Mouse (Mus musculus) cerebellum, postnatal 25 days (tissue): ENCODE measurements around the gene Lsm3.
A peak's percentile ranks its signal among the peaks of the same experiment; 100 is the strongest.

Experiments used
- DNase-seq, 2 experiments: peaks; one replicate each; pipeline ENCODE4 v3.0.0; 2021; ENCODE audit warnings: mixed read lengths in 2 of 2

The Lsm3 gene

DNA sequence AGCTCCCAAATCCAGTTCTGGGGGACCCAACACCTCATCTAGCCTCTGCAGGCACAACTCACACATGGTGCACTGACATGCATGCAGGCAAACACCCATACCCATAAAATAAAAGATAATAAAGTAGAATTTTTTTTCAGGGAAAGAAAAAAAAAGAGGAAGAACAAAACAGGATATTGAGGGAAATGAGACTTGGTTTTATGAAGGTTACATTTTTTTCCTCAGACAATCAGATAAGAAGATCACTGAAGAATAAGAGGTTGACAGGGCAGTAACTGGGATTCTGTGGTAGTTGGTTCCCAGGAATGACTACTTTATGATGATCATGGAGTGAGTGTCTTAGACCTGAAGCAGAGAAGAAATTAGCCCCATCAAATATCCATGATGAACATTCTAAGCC lies 1.6 kb upstream of the Lsm3 start:
- no peak for DNase-seq

DNA sequence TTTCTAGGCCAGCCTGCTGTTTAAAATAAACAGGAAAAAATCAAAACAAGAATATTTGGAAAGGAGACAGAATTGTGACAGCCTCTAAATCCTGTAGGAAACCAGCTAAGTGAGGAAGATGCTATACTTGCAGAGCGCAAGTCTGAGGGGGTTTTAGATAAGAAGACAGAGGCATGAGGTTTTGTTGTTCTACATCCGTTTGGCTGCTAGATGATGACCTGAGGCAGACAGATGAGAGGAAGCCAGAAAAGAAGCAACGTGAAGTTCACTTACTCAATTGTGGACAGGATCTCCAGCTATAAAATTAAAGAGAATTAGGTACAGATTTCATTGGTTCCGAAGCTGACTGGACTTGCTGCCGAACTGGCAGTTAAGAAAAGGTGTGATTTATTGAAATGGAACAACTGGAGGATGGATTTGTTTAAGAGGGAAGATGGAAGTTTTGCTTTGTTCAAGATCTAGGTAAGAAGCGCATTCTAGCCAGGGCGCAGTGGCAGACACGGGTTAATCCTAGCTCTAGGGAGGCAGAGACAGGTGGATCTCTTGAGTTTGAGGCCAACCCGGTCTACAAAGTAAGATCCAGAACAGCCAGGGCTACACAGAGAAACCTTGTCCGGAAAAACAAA lies 878 bp upstream of the Lsm3 start:
- no peak for DNase-seq

DNA sequence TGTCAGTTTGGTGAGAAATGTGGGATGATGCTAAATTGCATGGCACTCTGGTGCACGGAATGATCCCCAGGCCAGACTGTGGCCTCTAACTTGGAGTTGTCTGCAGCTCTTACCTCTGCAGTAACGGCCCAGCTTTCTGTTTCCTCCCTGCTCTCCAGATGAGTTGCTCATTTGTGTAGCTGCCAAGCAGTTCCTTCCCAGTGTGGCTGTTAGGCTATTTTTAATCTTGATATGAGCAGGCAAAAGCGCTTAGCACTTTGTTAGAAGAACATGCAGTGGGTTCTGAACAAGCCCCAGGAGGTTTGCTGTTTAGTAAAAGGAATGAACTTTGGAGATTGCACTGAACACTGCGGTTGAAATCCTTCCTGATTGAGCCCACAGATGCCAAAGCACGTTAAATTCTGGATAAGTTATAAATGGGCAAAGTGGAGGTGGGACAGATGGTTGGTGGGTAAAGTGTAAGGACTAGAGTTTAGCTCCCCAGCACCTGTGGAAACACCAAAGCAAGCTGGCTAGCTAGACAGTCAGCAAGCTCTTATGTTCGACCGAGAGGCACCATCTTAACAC lies 2.8 kb downstream of the Lsm3 start:
- DNase-seq = no peak

DNA sequence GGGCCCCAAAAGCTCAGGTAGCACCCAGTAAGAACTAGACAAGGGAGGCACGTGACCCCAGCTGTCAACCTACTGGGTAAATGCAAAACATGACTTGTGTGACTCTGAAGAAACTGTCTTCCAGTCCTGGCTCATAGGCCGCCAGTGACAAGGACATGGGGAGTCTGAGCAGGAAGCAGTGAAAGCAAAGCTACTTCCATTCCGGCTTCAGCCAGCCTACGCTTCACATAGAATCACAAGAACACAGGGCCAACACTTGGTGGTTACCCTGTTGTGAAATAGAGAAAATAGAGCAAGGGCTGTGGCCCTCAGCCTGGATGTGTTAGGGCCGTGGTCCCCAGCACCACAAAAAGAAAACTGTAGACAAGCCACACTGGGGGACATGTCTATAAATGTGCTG lies 7.1 kb downstream of the Lsm3 start:
- no peak for DNase-seq

DNA sequence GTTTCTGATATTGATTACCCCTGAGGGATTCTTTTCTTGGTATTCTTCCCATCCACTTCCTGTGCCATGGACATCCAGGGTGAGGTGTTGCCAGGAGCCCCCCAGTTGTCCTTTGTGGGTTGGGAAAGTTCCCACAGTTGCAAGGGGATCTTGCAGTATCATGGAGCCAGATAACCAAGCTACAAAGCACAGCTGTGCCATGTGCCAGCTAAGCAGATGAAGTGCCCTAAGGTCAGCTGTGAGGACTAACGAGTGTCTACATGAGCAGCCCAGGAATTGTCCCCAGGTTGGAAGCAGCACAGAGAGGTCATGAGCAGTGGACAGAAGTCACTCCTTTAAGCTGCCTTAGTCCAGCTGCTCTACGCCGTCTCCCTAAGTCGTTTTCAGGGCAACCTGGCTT lies 9.8 kb downstream of the Lsm3 start:
- DNase-seq = no peak

DNA sequence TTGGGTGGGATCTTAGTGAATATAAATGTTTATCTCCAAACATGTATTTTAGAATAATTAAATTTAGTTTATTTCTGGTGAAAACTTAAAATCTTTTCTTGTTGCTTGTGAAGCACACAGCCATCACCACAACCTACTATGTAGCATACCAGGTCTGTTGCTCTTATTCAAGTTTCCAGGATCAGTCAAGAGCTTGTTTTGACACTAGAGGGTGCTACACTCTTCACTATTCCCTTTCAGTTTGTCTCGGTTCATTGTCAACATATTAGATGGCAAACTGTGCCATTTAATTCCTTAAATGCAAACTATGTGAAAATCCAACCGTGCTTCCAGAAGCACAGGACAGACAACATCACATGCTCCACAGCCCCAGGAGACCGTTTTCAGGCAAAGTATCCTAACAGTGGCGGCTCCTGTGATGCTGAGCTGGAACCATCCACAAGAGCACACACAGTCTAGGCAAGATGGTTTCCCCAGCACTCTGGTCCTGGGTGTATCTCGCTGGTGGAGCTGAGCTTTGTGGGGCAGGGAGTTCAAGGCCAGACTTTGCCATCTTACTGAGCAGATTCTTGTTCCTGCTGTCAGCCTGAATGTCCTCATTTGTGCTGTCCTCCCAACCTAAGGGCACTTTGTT lies 11.6 kb downstream of the Lsm3 start:
- DNase-seq = no peak

DNA sequence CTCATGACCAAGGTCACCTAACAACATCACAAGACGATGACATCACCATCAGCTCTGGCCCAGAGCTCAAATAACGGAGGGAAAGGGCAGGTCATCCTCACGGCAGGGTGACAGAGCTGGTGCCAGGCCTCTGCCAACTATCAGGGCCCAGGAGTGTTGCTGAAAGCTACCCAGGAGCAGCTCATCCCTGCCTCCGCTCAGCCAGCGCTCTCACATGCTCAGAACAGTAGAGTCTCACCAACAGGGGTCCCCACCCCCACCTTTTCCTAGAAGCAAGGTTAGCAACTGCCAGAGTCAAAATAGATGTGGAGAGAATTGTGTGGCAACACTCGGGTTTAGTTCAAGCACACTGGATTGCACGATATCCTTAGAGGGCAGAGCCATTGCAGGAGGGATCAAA lies 12.5 kb downstream of the Lsm3 start:
- DNase-seq = no peak

DNA sequence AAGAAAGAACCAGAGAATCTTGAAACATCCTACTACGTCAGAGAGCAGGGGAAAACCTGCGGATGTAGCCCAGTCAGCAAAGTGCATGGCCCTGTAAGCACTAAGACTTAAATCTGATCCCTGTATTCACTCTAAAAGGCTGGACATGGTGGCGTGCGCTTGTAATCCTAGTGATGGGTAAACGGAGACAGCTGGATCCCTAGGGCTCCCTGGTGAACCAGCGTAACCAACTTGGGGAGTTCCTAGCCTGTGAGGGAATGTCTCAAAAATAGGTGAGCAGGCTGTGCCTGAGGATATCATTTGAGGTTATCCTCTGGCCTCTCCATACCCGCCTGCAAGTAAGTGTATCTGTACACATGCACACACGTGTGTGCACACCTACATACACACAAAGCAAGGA lies 14.9 kb downstream of the Lsm3 start:
- no peak for DNase-seq

DNA sequence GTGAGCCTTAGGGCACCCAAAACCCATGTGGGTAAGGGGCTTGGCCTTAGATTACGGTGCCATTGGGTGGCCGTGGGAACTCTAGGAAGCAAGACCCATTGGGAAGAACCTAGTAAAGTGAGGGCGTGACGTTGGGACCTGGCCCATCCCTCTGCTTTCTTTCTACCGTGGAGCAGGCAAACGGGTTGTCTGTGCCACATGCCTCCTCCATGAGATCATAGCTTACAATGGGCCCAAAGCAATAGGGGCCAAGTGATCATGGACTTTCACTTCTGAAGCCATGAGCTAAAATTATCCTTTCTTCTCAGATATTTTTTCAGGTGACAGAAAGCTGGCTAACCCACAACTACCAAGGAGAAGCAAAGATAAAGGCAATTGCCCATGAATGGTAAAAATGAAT lies 15.5 kb downstream of the Lsm3 start:
- no peak for DNase-seq

DNA sequence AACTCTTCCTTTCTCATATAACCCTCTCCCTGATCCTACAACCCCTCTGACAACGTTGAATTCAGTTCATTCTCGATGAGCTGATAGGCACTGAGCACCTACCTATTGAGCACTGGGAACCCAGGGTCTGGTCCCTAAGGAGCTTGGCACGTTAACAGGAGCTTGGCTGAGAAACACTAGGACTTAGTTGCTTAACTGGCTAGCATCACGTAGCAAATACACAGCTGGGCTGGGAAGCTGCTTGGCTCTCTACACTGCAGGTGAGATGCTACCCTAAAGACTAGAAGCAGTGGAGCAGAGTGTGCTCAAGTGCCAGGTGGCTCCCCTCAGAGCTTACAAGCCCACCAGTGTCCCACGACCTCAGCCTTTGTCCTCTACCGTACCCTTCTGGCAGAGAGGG lies 16.9 kb downstream of the Lsm3 start:
- no peak for DNase-seq

DNA sequence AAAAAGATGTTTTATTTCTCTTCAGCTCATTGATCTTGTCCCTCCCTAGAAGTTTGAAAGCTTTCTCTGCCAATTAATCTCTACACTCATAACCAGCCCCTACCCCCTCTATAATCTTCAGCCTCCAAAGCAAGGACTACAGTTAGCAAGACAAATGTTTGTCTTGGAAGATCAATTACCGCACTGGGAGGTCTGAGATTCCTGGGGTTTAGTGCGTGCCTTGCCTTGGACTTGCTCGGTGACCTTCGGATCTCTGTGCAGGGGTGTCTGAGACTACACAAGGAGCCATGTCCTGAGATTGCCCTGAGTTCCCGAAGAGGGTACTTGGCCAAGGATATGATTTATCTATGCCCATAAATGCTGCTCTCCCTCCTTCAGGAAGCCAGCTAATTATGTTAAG lies 17.6 kb downstream of the Lsm3 start:
- no peak for DNase-seq

DNA sequence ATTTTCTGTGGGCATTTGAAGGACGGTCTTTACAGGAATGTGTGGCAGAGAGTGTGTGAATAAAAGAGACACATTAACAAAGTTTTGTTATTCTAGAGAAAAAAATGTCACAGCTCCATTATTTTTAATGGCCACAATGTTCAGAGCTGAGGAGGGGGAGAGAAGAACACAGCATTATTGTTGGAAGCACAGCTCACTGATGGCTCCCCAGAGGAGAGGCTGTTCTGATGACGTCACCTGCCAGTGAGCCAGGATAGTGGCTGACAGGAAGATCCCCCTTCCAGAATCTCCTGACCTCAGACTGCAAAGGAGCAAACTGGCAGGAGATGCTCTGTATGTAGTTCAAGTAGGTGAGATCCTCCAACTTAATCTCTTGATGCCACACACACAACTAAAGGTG lies 18.0 kb downstream of the Lsm3 start:
- DNase-seq = no peak

DNA sequence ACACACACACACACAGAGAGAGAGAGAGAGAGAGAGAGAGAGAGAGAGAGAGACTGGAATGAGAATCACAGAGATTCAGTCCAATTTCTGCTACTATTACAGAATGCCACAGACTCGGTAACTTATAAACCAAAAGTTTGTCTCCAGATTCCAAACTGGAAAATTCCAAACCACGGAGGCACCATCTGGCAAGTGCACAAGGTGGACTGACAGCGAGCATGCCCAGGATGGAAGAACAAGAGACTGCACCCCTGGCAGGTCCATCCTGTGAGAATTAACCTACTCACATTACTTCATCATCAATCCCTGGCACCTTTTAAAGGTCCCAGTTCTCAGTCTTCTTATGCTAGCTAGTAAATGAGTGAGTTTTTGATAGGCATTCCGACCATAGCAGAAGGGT lies 18.5 kb downstream of the Lsm3 start:
- DNase-seq = no peak

DNA sequence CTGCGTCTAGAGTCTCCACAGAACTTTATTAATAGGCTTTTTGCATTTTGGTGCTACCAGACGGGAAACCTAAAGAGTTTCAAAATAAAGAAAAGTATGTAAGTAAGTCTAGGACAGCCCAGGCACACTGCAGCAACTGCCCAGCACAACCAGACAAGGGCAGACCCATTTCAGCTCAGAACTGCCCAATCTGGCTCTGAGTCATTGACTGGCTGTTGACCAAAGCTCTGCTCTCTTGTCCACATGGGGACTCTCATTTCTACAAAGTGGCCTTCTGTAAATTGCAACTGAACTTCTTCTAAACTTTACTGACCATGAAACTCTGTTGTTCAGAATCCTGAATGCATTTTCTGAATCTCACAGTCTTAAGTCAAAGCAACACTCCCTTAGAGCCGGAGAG lies 19.5 kb downstream of the Lsm3 start:
- DNase-seq = no peak

DNA sequence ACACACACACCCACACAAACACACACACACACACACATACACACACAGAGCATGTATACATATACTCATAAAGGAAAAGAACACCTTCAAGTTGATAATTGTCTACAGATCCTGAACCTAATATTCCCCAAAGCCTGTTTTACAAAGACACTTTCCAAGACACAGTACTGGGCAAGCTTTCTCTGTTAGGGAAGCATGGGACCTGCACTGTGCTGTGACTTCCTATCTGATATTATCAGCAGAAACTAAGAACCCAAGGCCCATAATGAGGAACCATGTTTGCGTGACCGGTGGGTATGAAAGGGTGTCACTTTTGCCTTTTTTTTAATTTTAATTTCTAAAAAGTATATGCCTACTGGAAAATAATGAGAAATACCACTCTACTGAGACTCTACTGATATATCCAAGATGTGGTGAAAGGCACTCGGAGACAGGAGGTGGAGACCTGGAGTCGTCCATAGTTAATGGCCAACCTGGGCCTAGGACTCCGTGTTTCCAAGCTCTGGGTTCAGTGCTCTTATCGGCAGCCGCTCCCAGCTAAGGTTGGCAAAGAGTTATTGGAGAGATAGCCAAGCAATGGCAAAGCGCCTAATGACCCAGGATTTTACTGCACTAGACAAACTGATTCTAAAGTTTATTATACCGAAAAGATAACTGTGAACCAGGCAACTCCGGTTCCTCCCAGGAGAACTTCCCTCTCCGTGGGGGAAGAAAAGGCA lies 20.5 kb downstream of the Lsm3 start:
- no peak for DNase-seq

DNA sequence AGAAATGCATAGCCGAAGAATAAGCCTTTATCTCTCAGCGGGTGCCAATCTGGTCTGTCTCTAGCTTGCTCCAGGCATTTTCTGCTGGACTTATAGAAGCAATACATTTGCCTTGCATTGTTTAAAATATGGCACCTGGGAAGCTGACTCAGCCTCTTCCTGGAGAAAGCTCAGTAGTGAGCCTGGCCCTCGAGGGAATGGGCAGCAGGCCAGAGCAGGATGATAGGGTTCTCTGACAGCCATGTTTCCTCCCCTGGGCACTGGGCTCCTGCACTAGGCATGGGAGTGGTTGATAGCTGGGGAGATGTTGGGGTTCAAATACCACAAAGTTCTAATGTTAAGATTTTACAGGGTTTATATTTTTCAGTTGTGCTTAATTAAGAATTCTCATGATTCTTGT lies 25.5 kb downstream of the Lsm3 start:
- DNase-seq = peak in 1 of 2 experiments; percentile 12

DNA sequence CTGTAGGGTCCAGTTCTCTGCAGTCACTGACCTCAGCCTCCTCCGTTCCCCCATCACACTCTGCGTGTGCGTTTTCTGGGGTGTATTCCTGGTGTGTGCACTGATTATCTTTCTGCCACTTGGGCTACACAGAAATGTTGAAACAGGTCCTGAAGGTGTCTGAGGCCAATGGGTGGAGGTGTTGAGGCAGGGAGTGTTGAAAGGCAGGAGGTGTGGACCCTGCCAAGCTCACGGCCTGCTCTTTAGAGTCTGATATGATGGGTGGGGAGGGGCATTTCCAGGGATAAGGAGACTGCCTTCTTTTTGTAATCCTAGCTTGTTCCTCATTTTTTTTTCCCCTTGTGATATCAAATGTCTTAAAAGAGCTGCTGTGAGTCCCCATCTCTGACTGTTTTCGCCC lies 27.3 kb downstream of the Lsm3 start:
- no peak for DNase-seq

DNA sequence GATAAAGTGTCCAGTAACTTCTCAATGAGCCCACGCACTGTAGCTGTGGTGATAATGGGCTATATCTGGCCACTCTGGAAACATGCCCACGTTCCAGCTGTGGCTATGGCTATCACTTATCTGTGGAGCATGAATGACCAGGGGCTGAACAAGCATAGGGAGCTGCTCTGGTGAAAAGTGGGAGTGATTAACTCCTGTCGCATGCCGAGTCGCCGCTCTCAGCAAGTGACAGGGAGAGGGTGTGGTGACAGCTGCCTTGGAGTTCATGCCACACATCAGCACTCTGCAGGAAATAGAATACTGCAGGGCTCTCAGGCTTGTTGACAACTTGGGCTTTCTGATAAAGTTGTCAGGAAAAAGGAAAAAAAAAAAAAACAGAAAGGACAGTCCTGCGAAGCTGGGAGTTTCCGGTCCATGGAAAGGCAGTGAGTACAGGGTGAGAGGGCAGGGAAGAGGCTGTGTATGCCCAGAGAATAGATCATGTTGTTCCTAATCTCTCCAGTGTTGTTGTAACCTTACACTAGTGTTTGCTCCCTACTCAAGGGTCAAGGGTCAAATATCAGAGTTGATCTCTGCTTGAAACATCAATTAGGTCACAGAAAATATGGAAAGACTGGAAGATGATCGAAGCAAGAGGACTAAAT lies 30.6 kb downstream of the Lsm3 start:
- DNase-seq = no peak

DNA sequence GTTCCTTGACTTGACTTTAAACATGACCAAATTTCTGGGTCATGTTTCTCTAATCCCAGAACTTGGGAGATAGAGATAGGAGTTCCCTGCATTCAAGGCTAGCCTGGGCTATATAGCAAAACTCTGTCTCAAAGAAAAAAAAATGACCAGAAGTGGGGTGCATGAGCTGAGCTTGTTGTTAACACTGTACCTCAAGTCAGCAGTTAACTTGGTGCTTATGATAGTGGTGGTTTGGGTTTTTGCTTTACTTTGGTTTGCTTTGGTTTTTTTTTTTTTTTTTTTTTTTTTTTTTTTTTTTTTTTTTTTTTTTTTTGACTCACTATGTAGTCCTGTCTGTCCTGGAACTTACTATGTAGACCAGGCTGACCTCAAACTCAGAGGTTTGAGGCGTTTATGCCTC lies 31.6 kb downstream of the Lsm3 start:
- DNase-seq = no peak

DNA sequence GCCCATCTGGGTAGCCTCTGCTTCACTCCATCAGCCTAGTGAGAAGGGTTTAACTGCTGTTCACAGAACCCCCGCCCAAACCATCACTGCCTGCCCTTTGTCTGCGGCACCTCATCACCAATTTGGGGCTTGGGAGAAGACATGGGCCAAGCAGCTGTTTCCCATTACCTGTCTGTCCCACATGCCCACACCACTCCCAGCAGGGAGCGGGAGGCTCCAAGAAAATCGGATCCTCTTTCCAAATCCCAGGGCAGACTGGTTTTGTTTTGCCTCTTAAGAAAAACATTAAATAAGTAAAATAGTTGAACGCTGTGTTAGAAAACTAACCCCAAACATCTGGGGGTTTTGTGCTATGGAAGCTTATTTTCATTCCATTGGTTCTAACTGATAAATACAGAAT lies 33.9 kb downstream of the Lsm3 start:
- DNase-seq = no peak

DNA sequence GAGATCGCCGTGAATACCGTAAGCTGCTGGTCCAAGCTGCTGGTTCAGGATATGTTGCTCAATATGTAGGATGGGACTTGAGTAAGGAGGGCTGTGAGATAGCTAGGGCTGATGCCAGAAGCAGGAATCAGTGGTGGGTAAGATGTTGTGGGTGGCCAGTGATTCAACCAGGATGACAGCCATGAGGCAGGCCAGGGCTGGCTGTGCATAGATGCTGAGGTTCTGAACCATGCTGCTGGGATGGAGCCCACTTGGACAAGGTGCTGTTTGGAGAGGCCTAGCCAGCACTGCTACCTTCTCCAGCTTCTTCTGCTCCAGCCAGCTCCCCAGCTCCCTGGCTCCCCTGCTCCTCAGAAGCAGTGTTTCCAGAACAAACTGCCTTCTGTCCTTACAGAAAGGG lies 35.9 kb downstream of the Lsm3 start:
- no peak for DNase-seq

DNA sequence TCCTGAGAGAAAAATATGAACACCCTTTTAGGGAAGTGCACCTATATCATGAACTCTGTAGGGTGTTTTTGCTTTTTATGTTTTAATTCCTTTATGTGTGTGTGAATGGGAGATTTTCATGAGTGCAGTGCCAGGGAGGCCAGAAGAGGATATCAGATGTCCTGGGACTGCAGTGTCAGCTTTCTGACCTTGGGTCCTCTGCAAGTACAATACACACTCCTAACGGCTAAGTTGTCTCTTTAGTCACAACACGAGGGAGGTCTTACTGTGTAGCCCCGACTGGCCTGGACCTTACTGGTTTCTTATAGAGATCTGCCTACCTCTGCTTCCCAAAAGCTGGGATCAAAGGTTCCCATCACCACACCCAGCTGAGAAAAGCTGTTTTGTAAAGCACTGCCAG lies 37.0 kb downstream of the Lsm3 start:
- no peak for DNase-seq

DNA sequence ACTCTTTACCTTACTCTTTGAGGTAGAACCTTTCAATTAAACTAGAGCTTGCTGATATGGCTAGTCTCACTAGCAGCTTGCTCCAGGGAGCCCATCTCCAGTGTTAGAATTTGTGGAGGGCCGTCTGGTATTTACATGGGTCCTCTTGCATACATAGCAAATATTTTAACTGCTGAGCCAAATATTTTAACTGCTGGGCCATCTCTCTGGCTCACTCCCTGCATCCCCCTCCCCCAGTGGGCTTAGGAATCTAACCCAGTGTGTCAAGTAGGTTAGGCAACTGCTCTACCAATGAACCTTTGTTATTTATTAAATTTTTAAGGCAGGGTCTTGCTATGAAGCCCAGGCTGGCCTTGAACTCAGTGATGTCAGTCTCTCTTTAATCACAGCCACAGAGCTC lies 42.8 kb downstream of the Lsm3 start:
- no peak for DNase-seq

DNA sequence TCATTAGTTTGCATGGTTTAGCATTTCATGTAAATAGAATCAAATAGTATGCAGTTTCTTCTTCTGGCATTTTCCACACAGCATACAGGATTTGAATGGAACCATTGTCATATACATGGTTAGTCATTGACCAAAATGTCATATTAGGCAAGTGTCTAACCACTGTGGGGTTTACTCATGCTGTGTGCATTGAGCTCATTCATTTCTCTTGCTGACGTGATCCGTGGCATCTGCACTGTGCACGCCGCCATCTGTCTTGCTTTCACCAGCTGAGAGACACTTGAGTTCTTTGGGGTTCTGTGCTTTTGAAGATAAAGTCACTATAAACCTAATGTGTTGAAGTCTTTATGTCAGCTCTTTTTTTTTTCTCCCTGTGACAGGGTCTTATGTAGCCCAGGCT lies 43.6 kb downstream of the Lsm3 start:
- DNase-seq = no peak
